Mouse (Mus musculus) midbrain, embryonic 11.5 days (tissue): ENCODE measurements around the gene Stac3. TPM values are rescaled to one million over a fixed set of nuclear protein-coding genes. Genes with fewer than 3 reads are reported as not detected.

ENCODE experiments used
- ATAC-seq: fragments of 200-750 bp; cut with Nextera tagmentation; 2 replicates; pipeline ENCODE4 v1.8.0; 2017; ENCODE audit warnings: moderate TSS enrichment, moderate library complexity; ENCODE audit not compliant: low FRiP score
- DNase-seq: peaks from one replicate; pipeline ENCODE4 v3.0.0; 2015; ENCODE audit warnings: low spot score; ENCODE audit errors: missing footprints
- H3K27ac ChIP-seq: fragments of 300-500 bp; sonication (generic); 2 replicates; pipeline ENCODE4 v1.5.1; 2014; ENCODE audit warnings: low read depth, low read length
- H3K27me3 ChIP-seq: fragments of 300-500 bp; sonication (generic); 2 replicates; pipeline ENCODE4 v1.6.1; 2014; ENCODE audit warnings: mild to moderate bottlenecking, low read length, moderate library complexity, mixed read lengths; ENCODE audit not compliant: control insufficient read depth, insufficient read depth
- H3K36me3 ChIP-seq: fragments of 300-500 bp; sonication (generic); 2 replicates; pipeline ENCODE4 v1.6.1; 2014; ENCODE audit warnings: mild to moderate bottlenecking, low read length, moderate library complexity, mixed read lengths; ENCODE audit not compliant: control insufficient read depth, insufficient read depth
- H3K4me1 ChIP-seq: fragments of 300-500 bp; sonication (generic); 2 replicates; pipeline ENCODE4 v1.6.1; 2014; ENCODE audit warnings: low read length; ENCODE audit not compliant: control insufficient read depth, insufficient read depth
- H3K4me2 ChIP-seq: fragments of 300-500 bp; sonication (generic); 2 replicates; pipeline ENCODE4 v1.6.1; 2014; ENCODE audit warnings: mild to moderate bottlenecking, moderate library complexity
- H3K4me3 ChIP-seq: fragments of 300-500 bp; sonication (generic); 2 replicates; pipeline ENCODE4 v1.5.1; 2014; ENCODE audit warnings: low read depth, low read length
- H3K9ac ChIP-seq: fragments of 300-500 bp; sonication (generic); 2 replicates; pipeline ENCODE4 v1.6.1; 2014; ENCODE audit warnings: low read length
- H3K9me3 ChIP-seq: fragments of 300-500 bp; sonication (generic); 2 replicates; pipeline ENCODE4 v1.6.1; 2016; ENCODE audit warnings: low read length; ENCODE audit not compliant: control insufficient read depth
- WGBS: fragments of 180-500 bp; shearing (Covaris S2); extraction: QIAGEN DNeasy Blood & Tissue Kit; methylation state at CpG from one replicate; pipeline ENCODE4 v1.1.7; 2014; 5-methylcytosine and 5-hydroxymethylcytosine counted together
- polyA plus RNA-seq: library from polyadenylated mRNA; unstranded; fragments of >200 nt; fragmentation: Nextera tagmentation; extraction: Ambion mirVana; gene quantifications from 2 replicates; pipeline ENCODE4 v1.2.1, GENCODE M21; 2014

Gene Stac3
- polyA plus RNA-seq, 1 experiment from 2014 or later, result 0.14 TPM

GRCm38 (mm10) chr10:127500042-127500441 lies 1.4 kb upstream of the Stac3 start:
- peaks cover 10% of the 10 kb centered on the region for H3K36me3 ChIP-seq
- H3K9me3 ChIP-seq, result no peaks in the 10 kb centered on the region
- no peak overlapping the region for H3K9ac ChIP-seq
- ATAC-seq, result no peak
- H3K27me3 ChIP-seq, result no peaks in the 10 kb centered on the region; the same call in 1 of the 2 replicates
- no peaks in the 10 kb centered on the region for H3K4me1 ChIP-seq
- H3K27ac ChIP-seq, result no peak overlapping the region
- peak; percentile 10 for DNase-seq
- no peak overlapping the region for H3K4me3 ChIP-seq
- WGBS, result 88% methylated on average over 4 of the region's 4 CpGs
- no peak overlapping the region for H3K4me2 ChIP-seq

- H3K36me3 ChIP-seq, result no peaks in the 10 kb centered on the region
- H3K4me1 ChIP-seq, result peaks cover 36% of the 10 kb centered on the region
- H3K27me3 ChIP-seq, result peaks cover 40% of the 10 kb centered on the region
- ATAC-seq (no peak), DNase-seq (peak; percentile 98)
- no peak overlapping the region for H3K4me3 ChIP-seq
- H3K9ac ChIP-seq, result no peak overlapping the region; the same call in 1 of the 2 replicates
- H3K27ac ChIP-seq, result no peak overlapping the region
- 1% methylated on average over 15 of the region's 15 CpGs for WGBS
- H3K9me3 ChIP-seq, result no peaks in the 10 kb centered on the region
- peak overlapping the region; percentile 66 for H3K4me2 ChIP-seq
Measured at GRCm38 (mm10) chr10:127508239-127508638, 6.8 kb downstream of the Stac3 start.

- H3K4me3 ChIP-seq, result peak overlapping the region; percentile 40
- H3K27me3 ChIP-seq, result peaks cover 50% of the 10 kb centered on the region
- peak overlapping the region; percentile 48 for H3K9ac ChIP-seq
- H3K9me3 ChIP-seq, result no peaks in the 10 kb centered on the region
- H3K36me3 ChIP-seq, result no peaks in the 10 kb centered on the region
- peak overlapping the region; percentile 48 for H3K27ac ChIP-seq
- DNase-seq (peak; percentile 100), ATAC-seq (peak; percentile 75)
- peaks cover 46% of the 10 kb centered on the region for H3K4me1 ChIP-seq
- under 1% methylated on average over 35 of the region's 35 CpGs for WGBS
- peak overlapping the region; percentile 66 for H3K4me2 ChIP-seq
Measured at GRCm38 (mm10) chr10:127509051-127509836, 7.8 kb downstream of the Stac3 start.

- peak overlapping the region; percentile 48 for H3K27ac ChIP-seq
- no peaks in the 10 kb centered on the region for H3K36me3 ChIP-seq
- no peaks in the 10 kb centered on the region for H3K9me3 ChIP-seq
- whole genome bisulfite sequencing, result 4% methylated on average over 17 of the region's 17 CpGs
- DNase-seq (peak; percentile 89), ATAC-seq (no peak)
- H3K4me1 ChIP-seq, result peaks cover 53% of the 10 kb centered on the region
- H3K27me3 ChIP-seq, result peaks cover 58% of the 10 kb centered on the region
- H3K4me3 ChIP-seq, result peak overlapping the region; percentile 40
- 0 out of 2 replicates have a peak overlapping the region, but pooled peaks have one; percentile 4 for H3K9ac ChIP-seq
- peak overlapping the region; percentile 66 for H3K4me2 ChIP-seq
Measured at GRCm38 (mm10) chr10:127509837-127510701, 8.6 kb downstream of the Stac3 start.

GRCm38 (mm10) chr10:127510895-127511617 lies 9.6 kb downstream of the Stac3 start:
- WGBS, result 7% methylated on average over 11 of the region's 11 CpGs
- Histone ChIP-seq H3K27me3 (peaks cover 60% of the 10 kb centered on the region), H3K9me3 (no peaks in the 10 kb centered on the region), H3K27ac (peak overlapping the region; percentile 22), H3K4me1 (peaks cover 63% of the 10 kb centered on the region), H3K36me3 (no peaks in the 10 kb centered on the region), H3K4me3 (peak overlapping the region; percentile 34; the same call in 1 of the 2 replicates), H3K4me2 (peak overlapping the region; percentile 72), H3K9ac (peak overlapping the region; percentile 62)
- ATAC-seq (no peak), DNase-seq (peak; percentile 89)

- ATAC-seq (peak; percentile 10), DNase-seq (peak; percentile 94)
- Histone ChIP-seq H3K27ac (peak overlapping the region; percentile 62), H3K9ac (peak overlapping the region; percentile 62), H3K4me2 (peak overlapping the region; percentile 72), H3K36me3 (no peaks in the 10 kb centered on the region), H3K4me3 (peak overlapping the region; percentile 34), H3K9me3 (no peaks in the 10 kb centered on the region), H3K4me1 (peaks cover 70% of the 10 kb centered on the region), H3K27me3 (peaks cover 60% of the 10 kb centered on the region)
- WGBS, result under 1% methylated on average over 43 of the region's 46 CpGs
Measured at GRCm38 (mm10) chr10:127511634-127512306, 10.3 kb downstream of the Stac3 start.

- H3K27me3 ChIP-seq, result peaks cover 60% of the 10 kb centered on the region
- peak overlapping the region; percentile 62 for H3K27ac ChIP-seq
- H3K36me3 ChIP-seq, result no peaks in the 10 kb centered on the region
- H3K9ac ChIP-seq, result peak overlapping the region; percentile 62
- ATAC-seq (no peak), DNase-seq (no peak)
- no peaks in the 10 kb centered on the region for H3K9me3 ChIP-seq
- H3K4me1 ChIP-seq, result peaks cover 75% of the 10 kb centered on the region
- H3K4me2 ChIP-seq, result peak overlapping the region; percentile 72
- peak overlapping the region; percentile 34 for H3K4me3 ChIP-seq
- 4% methylated on average over 7 of the region's 7 CpGs for WGBS
Measured at GRCm38 (mm10) chr10:127512307-127512666, 10.8 kb downstream of the Stac3 start.

- WGBS, result under 1% methylated on average over 27 of the region's 27 CpGs
- Histone ChIP-seq H3K27me3 (peaks cover 58% of the 10 kb centered on the region), H3K4me1 (peaks cover 75% of the 10 kb centered on the region)
Measured at GRCm38 (mm10) chr10:127512813-127513212, 11.3 kb downstream of the Stac3 start.

More at GRCm38 (mm10) chr10:127512813-127513212, 11.3 kb downstream of the Stac3 start:
- peak overlapping the region; percentile 62; the same call in 1 of the 2 replicates for H3K9ac ChIP-seq
- DNase-seq, result peak; percentile 100
- peak overlapping the region; percentile 34 for H3K4me3 ChIP-seq
- H3K9me3 ChIP-seq, result no peaks in the 10 kb centered on the region
- H3K27ac ChIP-seq, result peak overlapping the region; percentile 64
- H3K4me2 ChIP-seq, result peak overlapping the region; percentile 72
- ATAC-seq, result peak; percentile 56
- H3K36me3 ChIP-seq, result peaks cover 2% of the 10 kb centered on the region
